Mouse (Mus musculus): ENCODE measurements around the gene Gnl1.
"Not testable (repeated sequence)": the region's sequence is repeated elsewhere in the genome, so short reads cannot be mapped to it uniquely, and the experiment has no call there.

Gnl1 gene

GRCm38 (mm10) chr17:36023710-36024654 is 44.3 kb downstream of the Gnl1 start:
- no peak for DNase-seq (ENCODE audit: low spot score in 2 of 2)

DNA sequence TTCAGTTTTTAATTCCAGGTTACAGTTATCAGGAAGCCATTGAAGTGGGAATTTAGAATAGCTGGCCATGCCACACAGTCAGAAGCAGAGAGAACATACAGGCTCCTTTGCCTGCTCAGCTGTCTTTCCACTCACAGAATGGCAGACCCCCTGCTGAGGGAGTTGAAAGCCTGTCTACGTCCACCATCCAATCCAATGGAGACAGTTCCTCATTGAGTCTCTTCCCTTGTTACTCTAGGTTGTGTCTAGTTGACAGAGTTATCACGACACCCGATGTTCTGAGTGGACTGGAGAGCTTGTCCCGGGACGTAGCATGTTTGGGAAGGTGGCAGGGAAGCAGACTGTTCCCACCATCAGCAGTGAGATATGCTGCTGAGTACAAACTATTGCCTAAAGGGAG is 45.5 kb downstream of the Gnl1 start:
- no peak for DNase-seq (ENCODE audit: low spot score in 2 of 2)

DNA sequence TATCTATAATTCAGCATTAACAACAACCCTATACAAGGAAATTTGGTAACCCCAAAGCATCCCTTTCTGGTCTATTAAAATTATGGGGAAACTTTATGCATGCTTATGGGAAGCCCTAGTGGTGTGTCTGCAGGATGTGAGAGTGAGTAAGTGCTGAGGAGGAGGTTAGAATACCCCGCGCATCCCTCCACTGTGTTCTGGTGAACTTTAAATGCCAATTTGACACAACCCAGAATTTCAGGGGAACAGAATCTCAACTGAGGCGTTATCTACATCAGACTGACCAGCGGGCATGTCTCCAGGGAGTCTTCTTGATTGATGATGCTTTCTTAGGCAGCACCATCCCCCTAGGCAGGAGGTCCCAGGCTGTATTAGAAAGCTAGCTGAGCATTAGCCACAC is 46.2 kb downstream of the Gnl1 start:
- no peak for DNase-seq (ENCODE audit: low spot score in 2 of 2)

GRCm38 (mm10) chr17:36027663-36028062 is 48.0 kb downstream of the Gnl1 start:
- no peak for DNase-seq (ENCODE audit: low spot score in 2 of 2)

DNA sequence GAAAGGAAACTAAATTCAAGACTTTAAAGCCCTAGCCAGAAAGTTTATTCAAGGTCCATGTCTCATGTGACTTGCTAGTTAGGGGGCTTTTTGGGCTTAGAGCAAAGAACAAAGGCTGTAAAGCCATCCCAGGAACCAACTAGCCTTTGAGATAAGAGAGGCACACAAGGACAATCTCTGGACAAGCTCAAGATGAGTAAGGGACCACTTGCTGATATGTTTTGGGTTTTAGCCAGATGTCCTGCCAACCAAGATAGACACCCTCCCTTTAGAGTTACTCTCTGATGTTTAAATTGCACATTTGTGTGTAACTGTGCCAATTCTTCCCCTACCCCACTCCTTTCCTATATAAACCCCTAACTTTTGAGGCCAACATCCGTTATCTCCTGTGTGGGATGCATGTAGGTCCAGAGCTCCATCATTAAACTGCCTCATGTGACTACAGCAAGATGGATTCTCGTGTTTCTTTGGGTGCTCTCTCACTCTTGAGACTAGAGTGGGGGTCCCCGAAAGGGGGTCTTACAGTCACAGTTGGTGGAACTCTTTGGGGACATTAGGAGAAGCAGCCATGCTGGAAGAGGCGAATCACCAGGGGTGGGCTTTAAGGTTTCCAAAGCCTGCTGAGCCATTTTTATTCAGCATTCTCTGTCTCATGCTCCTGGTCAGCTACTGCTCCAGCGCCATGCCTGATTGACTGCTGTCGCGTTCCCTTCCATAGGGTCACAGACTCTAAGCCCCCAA is 49.4 kb downstream of the Gnl1 start:
- DNase-seq (ENCODE audit: low spot score in 2 of 2): no peak

DNA sequence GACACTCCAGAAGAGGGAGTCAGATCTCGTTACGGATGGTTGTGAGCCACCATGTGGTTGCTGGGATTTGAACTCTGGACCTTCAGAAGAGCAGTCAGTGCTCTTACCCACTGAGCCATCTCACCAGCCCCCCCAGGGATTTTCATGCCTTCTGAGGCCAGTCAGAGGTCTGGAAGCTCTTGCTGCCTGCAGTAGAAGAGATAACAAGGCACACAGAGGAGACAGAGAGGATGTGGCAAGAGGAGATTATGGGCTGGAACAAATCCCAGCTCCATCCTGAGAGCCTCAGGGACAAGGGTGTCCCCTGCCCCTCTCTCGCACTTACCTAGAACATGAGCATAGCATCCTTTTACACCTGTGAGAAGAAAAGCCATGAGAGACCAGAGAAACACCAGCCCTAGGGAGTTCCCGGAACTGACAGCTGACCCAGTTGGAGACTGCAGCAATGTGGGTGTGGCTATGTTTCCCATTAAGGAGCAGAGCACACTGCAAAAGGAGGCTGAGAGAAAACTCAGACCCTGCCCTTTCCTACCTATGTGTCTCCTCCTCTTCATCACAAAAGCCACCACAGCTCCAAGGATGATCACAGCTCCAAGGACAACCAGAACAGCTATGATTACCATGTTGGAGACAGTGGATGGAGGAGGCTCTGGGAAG is 50.5 kb downstream of the Gnl1 start:
- not testable (repeated sequence) for DNase-seq (ENCODE audit: low spot score in 2 of 2)

GRCm38 (mm10) chr17:36030703-36031582 is 51.3 kb downstream of the Gnl1 start:
- DNase-seq (ENCODE audit: low spot score in 2 of 2): not testable (repeated sequence)

- DNase-seq (ENCODE audit: low spot score in 2 of 2): not testable (repeated sequence)
Measured at GRCm38 (mm10) chr17:36031583-36032331, 52.1 kb downstream of the Gnl1 start.

- DNase-seq (ENCODE audit: low spot score in 2 of 2): not testable (repeated sequence)
Measured at GRCm38 (mm10) chr17:36032351-36032875, 52.8 kb downstream of the Gnl1 start, which contains the start of gene H2-T23. Gene H2-T23 (minus strand): TSS chr17:36032855.

GRCm38 (mm10) chr17:36034524-36034923 is 54.9 kb downstream of the Gnl1 start:
- not testable (repeated sequence) for DNase-seq (ENCODE audit: low spot score in 2 of 2)

GRCm38 (mm10) chr17:36035010-36035638 is 55.5 kb downstream of the Gnl1 start:
- not testable (repeated sequence) for DNase-seq (ENCODE audit: low spot score in 2 of 2)

DNA sequence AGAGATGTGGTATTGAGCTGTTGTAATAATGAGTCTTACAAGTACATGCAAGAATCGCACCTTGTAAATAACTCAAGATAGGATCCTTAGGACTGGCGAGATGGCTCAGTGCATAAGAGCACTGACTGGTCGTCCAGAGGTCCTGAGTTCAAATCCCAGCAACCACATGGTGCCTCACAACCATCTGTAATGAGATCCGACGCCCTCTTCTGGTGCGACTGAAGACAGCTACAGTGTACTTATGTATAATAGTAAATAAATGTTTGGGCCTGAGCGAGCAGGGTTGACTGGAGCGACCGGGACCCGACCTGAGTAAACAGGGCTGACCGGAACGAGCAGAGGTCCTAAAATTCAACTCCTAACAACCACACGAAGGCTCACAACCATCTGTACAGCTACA is 56.5 kb downstream of the Gnl1 start:
- DNase-seq (ENCODE audit: low spot score in 2 of 2): not testable (repeated sequence)
